Mouse (Mus musculus) MEL (cell line): Measurements from ENCODE around the gene Gm17622.

Experiments
- CHD2 ChIP-seq: IDR thresholded peaks from 2 replicates; pipeline ENCODE4 v1.6.1; 2011; ENCODE audit warnings: low read length, improper control_type of control experiment
- CTCF ChIP-seq, 3 experiments: IDR thresholded peaks in 2 of 3; conservative IDR thresholded peaks in 1 of 3; 2 replicates each; pipeline ENCODE4 v1.5.1; 2011 to 2012; ENCODE audit warnings: low read length in 3 of 3, low read depth in 2 of 3, mild to moderate bottlenecking in 2 of 3, improper control_type of control experiment in 1 of 3, inconsistent platforms in 1 of 3, mixed read lengths in 1 of 3, moderate library complexity in 1 of 3; ENCODE audit not compliant: control insufficient read depth in 1 of 3, insufficient read depth in 1 of 3, poor library complexity in 1 of 3, severe bottlenecking in 1 of 3
- E2F4 ChIP-seq: IDR thresholded peaks from 2 replicates; pipeline ENCODE4 v1.6.1; 2011; ENCODE audit warnings: low read depth, low read length, improper control_type of control experiment, borderline replicate concordance
- EP300 ChIP-seq, 2 experiments: IDR thresholded peaks; 2 replicates each; pipeline ENCODE4 v1.6.1; 2011; ENCODE audit warnings: improper control_type of control experiment in 2 of 2, low read length in 2 of 2, low read depth in 1 of 2, mild to moderate bottlenecking in 1 of 2
- ETS1 ChIP-seq: IDR thresholded peaks from 2 replicates; pipeline ENCODE4 v1.6.1; 2012; ENCODE audit warnings: low read depth, mild to moderate bottlenecking, inconsistent platforms, low read length, improper control_type of control experiment, moderate library complexity
- GATA1 ChIP-seq: IDR thresholded peaks from 2 replicates; pipeline ENCODE4 v1.6.1; 2011; ENCODE audit warnings: low read depth, low read length, improper control_type of control experiment
- KAT2A ChIP-seq: conservative IDR thresholded peaks from 2 replicates; pipeline ENCODE4 v1.6.1; 2012; ENCODE audit warnings: low read depth, low read length, improper control_type of control experiment, inconsistent platforms
- MYB ChIP-seq: IDR thresholded peaks from 2 replicates; pipeline ENCODE4 v1.6.1; 2011; ENCODE audit warnings: mild to moderate bottlenecking, low read depth, low read length, improper control_type of control experiment
- NRF1 ChIP-seq: IDR thresholded peaks from 2 replicates; pipeline ENCODE4 v1.6.1; 2014; ENCODE audit warnings: low read depth, mild to moderate bottlenecking, inconsistent platforms, low read length, improper control_type of control experiment, moderate library complexity; ENCODE audit not compliant: poor library complexity, insufficient read depth, severe bottlenecking
- POLR2A ChIP-seq, 2 experiments: IDR thresholded peaks; 2 replicates each; pipeline ENCODE4 v1.6.1; 2011 to 2012; ENCODE audit warnings: low read length in 2 of 2, mild to moderate bottlenecking in 2 of 2, control low read depth in 1 of 2, improper control_type of control experiment in 1 of 2, low read depth in 1 of 2, moderate library complexity in 1 of 2; ENCODE audit not compliant: control insufficient read depth in 1 of 2, insufficient read depth in 1 of 2, poor library complexity in 1 of 2
- POLR2AphosphoS2 ChIP-seq: IDR thresholded peaks from 2 replicates; pipeline ENCODE4 v1.6.1; 2011; ENCODE audit warnings: low read length, improper control_type of control experiment
- SMC3 ChIP-seq: IDR thresholded peaks from 2 replicates; pipeline ENCODE4 v1.6.1; 2011; ENCODE audit warnings: low read depth, low read length, improper control_type of control experiment
- TCF12 ChIP-seq: IDR thresholded peaks from 2 replicates; pipeline ENCODE4 v1.6.1; 2014; ENCODE audit warnings: low read depth, mild to moderate bottlenecking, inconsistent platforms, low read length, improper control_type of control experiment, moderate library complexity
- USF1 ChIP-seq: IDR thresholded peaks from 2 replicates; pipeline ENCODE4 v1.6.1; 2014; ENCODE audit warnings: low read depth, mild to moderate bottlenecking, inconsistent platforms, low read length, improper control_type of control experiment, moderate library complexity

- no peak for TF ChIP-seq CTCF (IDR thresholded peaks at IDR 0.05 in 2 of 3, conservative IDR thresholded peaks at IDR 0.05 in 1 of 3; ENCODE audit: control insufficient read depth in 1 of 3, insufficient read depth in 1 of 3, low read depth in 2 of 3, low read length in 3 of 3, poor library complexity in 1 of 3, severe bottlenecking in 1 of 3)
- TF ChIP-seq SMC3 = no peak
- TF ChIP-seq KAT2A = no peak
- no peak for TF ChIP-seq MYB
- TF ChIP-seq POLR2A (IDR thresholded peaks at IDR 0.05; ENCODE audit: control insufficient read depth in 1 of 2, insufficient read depth in 1 of 2, low read depth in 1 of 2, low read length in 2 of 2, poor library complexity in 1 of 2) = no peak
- TF ChIP-seq POLR2AphosphoS2 = no peak
- TF ChIP-seq USF1 = no peak
- TF ChIP-seq NRF1 = no peak
- no peak for TF ChIP-seq E2F4
- TF ChIP-seq CHD2 = no peak
- no peak for TF ChIP-seq TCF12
- TF ChIP-seq GATA1 = no peak
- no peak for TF ChIP-seq EP300 (IDR thresholded peaks at IDR 0.05; ENCODE audit: low read depth in 1 of 2, low read length in 2 of 2)
- no peak for TF ChIP-seq ETS1
Observed at GRCm38 (mm10) chr13:96530064-96530463, 39.5 kb downstream of the Gm17622 start.
